Mouse (Mus musculus) stomach, postnatal 0 days (tissue): ENCODE measurements at regions not wholly inside any gene's neighbourhood (a gene's known extent, or its start where the extent isn't known, plus 50 kb on each side); places are given as distances from the start of the nearest gene placed in this dataset.

Experiments used
- ATAC-seq: fragments of 200-750 bp; cut with Nextera tagmentation; 2 replicates; pipeline ENCODE4 v1.8.0; 2017; ENCODE audit not compliant: low FRiP score, low TSS enrichment
- DNase-seq: peaks from one replicate; pipeline ENCODE4 v3.0.0-alpha.2; 2016; ENCODE audit warnings: low spot score
- H3K27ac ChIP-seq: fragments of 300-500 bp; sonication (generic); replicated peaks from 2 replicates; pipeline ENCODE4 v1.5.1; 2014; ENCODE audit warnings: mild to moderate bottlenecking, control low read depth
- H3K27me3 ChIP-seq: fragments of 300-500 bp; sonication (generic); 2 replicates; pipeline ENCODE4 v1.6.1; 2014; ENCODE audit warnings: low read length; ENCODE audit not compliant: control insufficient read depth, insufficient read depth
- H3K36me3 ChIP-seq: fragments of 300-500 bp; sonication (generic); 2 replicates; pipeline ENCODE4 v1.6.1; 2014; ENCODE audit warnings: low read length, mixed read lengths; ENCODE audit not compliant: control insufficient read depth, insufficient read depth
- H3K4me1 ChIP-seq: fragments of 300-500 bp; sonication (generic); replicated peaks from 2 replicates; pipeline ENCODE4 v1.6.1; 2014; ENCODE audit warnings: antibody characterized with exemption; ENCODE audit not compliant: control insufficient read depth, insufficient read depth
- H3K4me2 ChIP-seq: fragments of 300-500 bp; sonication (generic); replicated peaks from 2 replicates; pipeline ENCODE4 v1.6.1; 2014; ENCODE audit warnings: low read depth, mild to moderate bottlenecking, control low read depth, moderate library complexity
- H3K4me3 ChIP-seq: fragments of 300-500 bp; sonication (generic); 2 replicates; pipeline ENCODE4 v1.5.1; 2014; ENCODE audit warnings: low read depth, low read length, control low read depth
- H3K9ac ChIP-seq: fragments of 300-500 bp; sonication (generic); 2 replicates; pipeline ENCODE4 v1.6.1; 2014; ENCODE audit warnings: mild to moderate bottlenecking, low read length, control low read depth, mixed read lengths
- H3K9me3 ChIP-seq: fragments of 300-500 bp; sonication (generic); 2 replicates; pipeline ENCODE4 v1.6.1; 2016; ENCODE audit warnings: low read length; ENCODE audit not compliant: control insufficient read depth
- CTCF ChIP-seq: IDR thresholded peaks from 2 replicates; pipeline ENCODE4 v1.5.1; 2016; ENCODE audit warnings: antibody characterized with exemption, low read depth, mild to moderate bottlenecking, moderate library complexity
- EP300 ChIP-seq: optimal IDR thresholded peaks from 2 replicates; pipeline ENCODE3; 2016; ENCODE audit warnings: antibody characterized with exemption
- WGBS: fragments of 180-500 bp; shearing (Covaris S2); extraction: QIAGEN DNeasy Blood & Tissue Kit; methylation state at CpG from one replicate; pipeline ENCODE4 v1.1.7; 2014; 5-methylcytosine and 5-hydroxymethylcytosine counted together

- ATAC-seq = no peak
- no peak for DNase-seq
- WGBS = 78% methylated on average over 11 of the region's 11 CpGs
Observed at GRCm38 (mm10) chr13:80611937-80612336, 271.2 kb upstream of the Arrdc3 start.

GRCm38 (mm10) chr13:80613167-80613883 is 269.9 kb upstream of the Arrdc3 start:
- H3K27ac ChIP-seq = no peak overlapping the region
- no peaks in the 10 kb centered on the region for H3K36me3 ChIP-seq
- WGBS = 73% methylated on average over 9 of the region's 9 CpGs
- ATAC-seq (no peak), DNase-seq (no peak)
- TF ChIP-seq EP300 (no peak), CTCF (no peak)
- H3K4me2 ChIP-seq = no peak overlapping the region
- H3K4me1 ChIP-seq = no peaks in the 10 kb centered on the region
- no peaks in the 10 kb centered on the region for H3K9me3 ChIP-seq
- H3K9ac ChIP-seq = no peak overlapping the region
- H3K27me3 ChIP-seq = no peaks in the 10 kb centered on the region
- H3K4me3 ChIP-seq = no peak overlapping the region

More at GRCm38 (mm10) chr13:80611937-80612336, 271.2 kb upstream of the Arrdc3 start:
- Histone ChIP-seq H3K27me3 (no peaks in the 10 kb centered on the region), H3K4me2 (no peak overlapping the region), H3K4me3 (no peak overlapping the region), H3K4me1 (no peaks in the 10 kb centered on the region), H3K9ac (no peak overlapping the region), H3K27ac (no peak overlapping the region), H3K9me3 (no peaks in the 10 kb centered on the region), H3K36me3 (no peaks in the 10 kb centered on the region)
- TF ChIP-seq EP300 (no peak), CTCF (no peak)

DNA sequence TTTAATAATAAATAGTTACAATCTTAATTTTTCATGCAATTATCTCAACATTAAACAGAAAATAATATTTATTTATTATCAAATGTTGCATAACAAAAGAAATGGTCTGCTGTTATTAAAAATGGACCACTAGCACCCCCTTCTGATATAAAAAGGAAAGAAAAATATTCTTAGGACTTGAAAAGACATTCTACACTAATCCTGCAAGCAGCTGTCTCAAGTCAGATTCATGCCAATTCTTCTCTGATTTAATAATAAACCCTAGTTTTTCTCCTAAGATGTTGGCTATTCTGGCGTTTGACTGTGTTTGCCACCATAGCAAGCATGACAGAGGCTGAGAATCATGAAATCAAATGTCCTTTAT is 269.3 kb upstream of the Arrdc3 start:
- no peak for ATAC-seq
- whole genome bisulfite sequencing = 27% methylated on average over 1 of the region's 1 CpGs
- Histone ChIP-seq H3K4me2 (no peak overlapping the region), H3K9me3 (no peaks in the 10 kb centered on the region), H3K27me3 (no peaks in the 10 kb centered on the region), H3K36me3 (no peaks in the 10 kb centered on the region), H3K9ac (no peak overlapping the region), H3K27ac (no peak overlapping the region), H3K4me1 (no peaks in the 10 kb centered on the region), H3K4me3 (no peak overlapping the region)
- TF ChIP-seq EP300 (no peak), CTCF (peak; percentile 62)
- no peak for DNase-seq

GRCm38 (mm10) chr13:80614971-80615370 is 268.2 kb upstream of the Arrdc3 start:
- H3K4me3 ChIP-seq = no peak overlapping the region
- no peak for DNase-seq
- no peaks in the 10 kb centered on the region for H3K36me3 ChIP-seq
- no peak for ATAC-seq
- no peaks in the 10 kb centered on the region for H3K27me3 ChIP-seq
- WGBS = 67% methylated on average over 5 of the region's 5 CpGs
- no peaks in the 10 kb centered on the region for H3K9me3 ChIP-seq
- H3K9ac ChIP-seq = no peak overlapping the region
- TF ChIP-seq EP300 = no peak
- TF ChIP-seq CTCF = no peak
- H3K4me2 ChIP-seq = no peak overlapping the region
- no peaks in the 10 kb centered on the region for H3K4me1 ChIP-seq
- H3K27ac ChIP-seq = no peak overlapping the region

GRCm38 (mm10) chr13:80623005-80623404 is 260.2 kb upstream of the Arrdc3 start:
- Histone ChIP-seq H3K4me1 (no peaks in the 10 kb centered on the region), H3K4me3 (no peak overlapping the region), H3K9me3 (no peaks in the 10 kb centered on the region), H3K4me2 (no peak overlapping the region), H3K27me3 (no peaks in the 10 kb centered on the region), H3K9ac (no peak overlapping the region), H3K27ac (no peak overlapping the region), H3K36me3 (no peaks in the 10 kb centered on the region)
- 32% methylated on average over 2 of the region's 2 CpGs for WGBS
- ATAC-seq (no peak), DNase-seq (no peak)
- TF ChIP-seq EP300 = no peak
- TF ChIP-seq CTCF = no peak

DNA sequence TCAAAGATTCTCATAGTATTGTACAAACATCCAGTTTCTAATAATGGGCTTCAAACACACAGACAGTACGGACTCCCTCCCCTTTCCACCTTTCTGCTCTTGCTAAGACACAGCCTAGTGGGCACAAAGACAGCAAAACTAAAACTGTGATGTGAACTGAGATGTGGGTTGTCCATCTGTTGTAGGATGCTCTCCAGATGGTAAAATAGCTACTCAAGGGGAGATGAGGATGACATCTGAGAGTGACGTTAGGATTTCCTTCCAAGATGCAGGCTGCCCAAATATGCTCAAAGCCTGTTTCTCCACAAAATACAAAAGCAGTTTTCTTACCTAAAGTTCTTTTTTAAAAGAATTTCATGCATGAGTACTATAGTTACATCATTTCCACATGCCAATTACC is 241.8 kb upstream of the Arrdc3 start:
- Histone ChIP-seq H3K9ac (no peak overlapping the region), H3K4me1 (no peaks in the 10 kb centered on the region), H3K27me3 (no peaks in the 10 kb centered on the region), H3K36me3 (no peaks in the 10 kb centered on the region), H3K4me2 (no peak overlapping the region), H3K27ac (no peak overlapping the region), H3K9me3 (no peaks in the 10 kb centered on the region), H3K4me3 (no peak overlapping the region)
- ATAC-seq = no peak
- 70% methylated on average over 2 of the region's 2 CpGs for WGBS
- no peak for DNase-seq
- TF ChIP-seq EP300 (no peak), CTCF (no peak)
